9 mouse cellular contexts compared by ENCODE assay signal in genomic region chr6:72676376-72676775, GRCm38 (mm10). TPM values are rescaled to one million over a fixed set of nuclear protein-coding genes. Genes with fewer than 3 reads are reported as not detected.
DNase-seq lines count a peak whose midpoint lies in the region; ATAC-seq lines count a peak whose summit lies in the region.
"Had no signal": no experiment of that assay in that cellular context is flagged by ENCODE, and none has a peak within 500 bp of the region (broad histone marks: within the 10 kb centered on the region; RNA-seq: fewer than 3 reads in every experiment).

No protein-coding gene starts in this region.

- peak; percentile 50 for DNase-seq in embryo, embryonic 10.5 days (ENCODE audit: low spot score)
- no peak for DNase-seq in embryo, embryonic 11 days
- no peak for DNase-seq in kidney, adult 8-10 months
- DNase-seq in 3T3-L1 (ENCODE audit: low read depth, low spot score), result peak; percentile 31
- DNase-seq in ovary, postnatal 10 days (ENCODE audit: low spot score), result no peak
- DNase-seq in cerebellum, postnatal 36 days, result no peak
- DNase-seq: cerebellum, postnatal 25 days had no signal

- no peaks in the 10 kb centered on the region for H3K36me3 ChIP-seq in kidney, embryonic 16.5 days (ENCODE audit: insufficient read depth, low read length)
- H3K36me3 ChIP-seq in embryonic facial prominence, embryonic 15.5 days, result no peaks in the 10 kb centered on the region

- H3K9ac ChIP-seq in kidney, embryonic 16.5 days (replicated peaks; ENCODE audit: low read length), result peak overlapping the region; percentile 61
- no peak overlapping the region for H3K9ac ChIP-seq in embryonic facial prominence, embryonic 15.5 days

- ATAC-seq in kidney, embryonic 16.5 days (ENCODE audit: low FRiP score, low TSS enrichment), result no peak
- ATAC-seq in embryonic facial prominence, embryonic 15.5 days (ENCODE audit: insufficient number of reproducible peaks, low FRiP score, low TSS enrichment, low read depth), result no peak

- WGBS in kidney, embryonic 16.5 days, result 44% methylated on average over 2 of the region's 2 CpGs
- 50% methylated on average over 2 of the region's 2 CpGs for WGBS in embryonic facial prominence, embryonic 15.5 days

- peaks cover 66% of the 10 kb centered on the region for H3K4me1 ChIP-seq in kidney, embryonic 16.5 days (ENCODE audit: insufficient read depth, low read length)
- peaks cover 77% of the 10 kb centered on the region for H3K4me1 ChIP-seq in embryonic facial prominence, embryonic 15.5 days

- H3K9me3 ChIP-seq in kidney, embryonic 16.5 days (ENCODE audit: low read length), result no peaks in the 10 kb centered on the region
- no peaks in the 10 kb centered on the region for H3K9me3 ChIP-seq in embryonic facial prominence, embryonic 15.5 days (replicated peaks)

- peak overlapping the region; percentile 96 for H3K27ac ChIP-seq in kidney, embryonic 16.5 days (ENCODE audit: low read length)
- H3K27ac ChIP-seq in embryonic facial prominence, embryonic 15.5 days (replicated peaks), result peak overlapping the region; percentile 89

- no peaks in the 10 kb centered on the region for H3K27me3 ChIP-seq in kidney, embryonic 16.5 days (ENCODE audit: insufficient read depth, low read length)
- no peaks in the 10 kb centered on the region for H3K27me3 ChIP-seq in embryonic facial prominence, embryonic 15.5 days

- no peak overlapping the region for H3K4me3 ChIP-seq in kidney, embryonic 16.5 days (ENCODE audit: low read length)
- no peak overlapping the region for H3K4me3 ChIP-seq in embryonic facial prominence, embryonic 15.5 days (replicated peaks)

- H3K4me2 ChIP-seq in kidney, embryonic 16.5 days (replicated peaks; ENCODE audit: low read depth, low read length), result peak overlapping the region; percentile 50; the same call in 1 of the 2 replicates
- no peak overlapping the region; the same call in 1 of the 2 replicates for H3K4me2 ChIP-seq in embryonic facial prominence, embryonic 15.5 days (replicated peaks)

RNA-seq across cellular contexts. Expression of gene Tgoln1, which starts 59.6 kb away (rescaled TPM):
- polyA plus RNA-seq in kidney, embryonic 16.5 days (2015; fragmentation: Nextera tagmentation; extraction: Ambion mirVana), result 43.3 and 46.3 TPM in 2 replicates
- 26.9 and 27.3 TPM in 2 replicates for polyA plus RNA-seq in embryonic facial prominence, embryonic 15.5 days (2015; fragmentation: Nextera tagmentation; extraction: Ambion mirVana)

Comparison
In these comparisons a context has a peak if more than half of its experiments do, and no peak if none do; other contexts are left out.
1. DNase-seq: peak in embryo, embryonic 10.5 days (single experiment) and 3T3-L1 (single experiment); none in embryo, embryonic 11 days (single experiment), kidney, adult 8-10 months (0 of 2), ovary, postnatal 10 days (single experiment) and cerebellum, postnatal 36 days (0 of 2).